Mouse (Mus musculus): ENCODE measurements around the gene Hpcal1.

DNA sequence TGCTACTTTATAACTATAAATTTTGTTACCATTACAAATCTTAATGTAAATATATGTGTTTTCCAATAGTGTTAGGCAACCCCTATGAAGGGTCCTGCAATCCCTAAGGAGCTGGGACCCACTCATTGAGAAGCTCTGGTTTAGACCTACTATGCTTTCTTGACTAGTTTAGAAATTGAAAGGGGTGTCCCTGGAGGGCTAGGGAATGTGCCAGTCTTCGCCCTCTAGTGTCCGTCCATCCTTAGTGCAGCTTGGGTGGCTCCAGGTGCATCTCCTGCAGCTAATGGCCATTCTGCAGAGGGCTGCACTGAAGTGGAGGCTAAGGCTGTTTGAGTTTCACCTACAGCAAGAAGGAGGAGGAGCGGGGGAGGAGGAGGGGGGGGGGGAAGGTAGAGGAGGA lies 87.7 kb downstream of the Hpcal1 start:
- TF ChIP-seq CTCF (IDR thresholded peaks at IDR 0.05) = peak; percentile 81
- no peak for TF ChIP-seq EP300 (IDR thresholded peaks at IDR 0.05)

Measured in lung, postnatal 0 days (tissue).